Mouse (Mus musculus) liver, postnatal 0 days (tissue): ENCODE results near the gene Armc7. TPM values are rescaled to one million over a fixed set of nuclear protein-coding genes. Genes with fewer than 3 reads are reported as not detected.

Experiments used
- ATAC-seq: fragments of 200-750 bp; cut with Nextera tagmentation; 2 replicates; pipeline ENCODE4 v1.8.0; 2017; ENCODE audit warnings: mild to moderate bottlenecking, moderate library complexity
- DNase-seq: peaks from one replicate; pipeline ENCODE4 v3.0.0-alpha.2; 2016
- H3K27ac ChIP-seq: fragments of 300-500 bp; sonication (generic); 2 replicates; pipeline ENCODE4 v1.5.1; 2014; ENCODE audit warnings: antibody characterized with exemption, moderate library complexity, mild to moderate bottlenecking, low read depth
- H3K27me3 ChIP-seq: fragments of 300-500 bp; sonication (generic); 2 replicates; pipeline ENCODE4 v1.6.1; 2014; ENCODE audit warnings: low read length, control low read depth, mixed read lengths; ENCODE audit not compliant: insufficient read depth
- H3K36me3 ChIP-seq: fragments of 300-500 bp; sonication (generic); replicated peaks from 2 replicates; pipeline ENCODE4 v1.6.1; 2014; ENCODE audit warnings: mild to moderate bottlenecking, control low read depth, low read length, moderate library complexity, mixed read lengths; ENCODE audit not compliant: insufficient read depth
- H3K4me1 ChIP-seq: fragments of 300-500 bp; sonication (generic); 2 replicates; pipeline ENCODE4 v1.6.1; 2014; ENCODE audit warnings: antibody characterized with exemption, mild to moderate bottlenecking, control low read depth; ENCODE audit not compliant: insufficient read depth
- H3K4me2 ChIP-seq: fragments of 300-500 bp; sonication (generic); 2 replicates; pipeline ENCODE4 v1.6.1; 2014; ENCODE audit warnings: low read depth, mild to moderate bottlenecking, low read length, moderate library complexity, mixed read lengths
- H3K4me3 ChIP-seq: fragments of 300-500 bp; sonication (generic); 2 replicates; pipeline ENCODE4 v1.5.1; 2014; ENCODE audit warnings: low read depth, low read length
- H3K9ac ChIP-seq: fragments of 300-500 bp; sonication (generic); replicated peaks from 2 replicates; pipeline ENCODE4 v1.6.1; 2014; ENCODE audit warnings: mild to moderate bottlenecking, moderate library complexity
- H3K9me3 ChIP-seq: fragments of 300-500 bp; sonication (generic); 2 replicates; pipeline ENCODE4 v1.6.1; 2016; ENCODE audit warnings: mild to moderate bottlenecking, control low read depth, low read length, mixed read lengths
- CTCF ChIP-seq: sonication (generic); IDR thresholded peaks from 2 replicates; pipeline ENCODE4 v1.5.1; 2016; ENCODE audit warnings: antibody characterized with exemption, low read depth
- EP300 ChIP-seq: IDR thresholded peaks from 2 replicates; pipeline ENCODE4 v1.6.1; 2016; ENCODE audit warnings: antibody characterized with exemption, low read depth, mild to moderate bottlenecking
- WGBS: fragments of 180-500 bp; shearing (Covaris S2); extraction: QIAGEN DNeasy Blood & Tissue Kit; methylation state at CpG from one replicate; pipeline ENCODE4 v1.1.7; 2014; ENCODE audit not compliant: insufficient replicate concordance; 5-methylcytosine and 5-hydroxymethylcytosine counted together
- polyA plus RNA-seq: library from polyadenylated mRNA; unstranded; fragments of >200 nt; fragmentation: Nextera tagmentation; extraction: Ambion mirVana; gene quantifications from 2 replicates; pipeline ENCODE4 v1.2.1, GENCODE M21; 2015

Gene Armc7
- polyA plus RNA-seq, 1 experiment from 2014 or later: 3.9 TPM

DNA sequence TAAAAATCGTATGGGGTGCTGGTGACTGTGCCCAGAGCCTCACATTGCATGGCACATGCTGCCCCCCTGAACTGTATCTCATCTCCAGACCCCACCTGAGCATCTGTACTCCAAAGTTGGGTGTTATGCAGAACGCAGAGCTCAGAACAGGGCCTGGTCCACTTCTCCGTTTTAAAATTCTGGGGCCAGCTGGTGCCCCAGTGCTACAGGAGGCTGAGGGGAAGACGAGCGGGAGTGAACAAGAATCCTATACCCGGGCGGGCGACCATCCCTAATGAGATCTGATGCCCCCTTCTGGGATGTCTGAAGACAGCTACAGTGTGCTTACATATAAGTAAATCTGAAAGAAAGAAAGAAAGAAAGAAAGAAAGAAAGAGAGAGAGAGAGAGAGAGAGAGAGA, 14.5 kb upstream of the Armc7 start:
- Histone ChIP-seq H3K4me3 (no peak overlapping the region), H3K27ac (no peak overlapping the region), H3K4me2 (no peak overlapping the region), H3K36me3 (no peaks in the 10 kb centered on the region), H3K27me3 (no peaks in the 10 kb centered on the region), H3K9me3 (no peaks in the 10 kb centered on the region), H3K4me1 (peaks cover 18% of the 10 kb centered on the region), H3K9ac (no peak overlapping the region)
- WGBS: 38% methylated on average over 8 of the region's 8 CpGs
- no peak for DNase-seq
- ATAC-seq: no peak
- no peak for TF ChIP-seq EP300
- TF ChIP-seq CTCF: no peak

DNA sequence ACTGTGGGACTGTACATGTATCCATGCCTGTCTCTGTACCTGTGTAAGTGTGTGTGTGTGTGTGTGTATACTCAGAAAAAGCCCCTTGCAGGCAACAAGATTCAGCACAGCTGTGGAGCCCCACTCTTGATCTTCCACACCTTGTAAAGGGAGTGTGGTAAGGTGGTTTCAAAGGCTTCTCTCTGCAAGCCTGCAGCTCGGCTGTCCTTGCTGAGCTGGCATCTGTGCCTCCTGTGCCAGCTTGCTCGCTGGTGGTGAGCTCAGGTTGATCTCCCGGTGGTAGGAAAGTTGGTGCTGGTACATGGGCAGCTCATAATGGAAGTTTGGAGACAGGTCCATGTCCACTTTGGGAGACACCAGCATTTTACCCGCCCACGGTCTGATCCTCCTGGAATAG, 13.6 kb upstream of the Armc7 start:
- TF ChIP-seq CTCF (no peak), EP300 (no peak)
- WGBS: 48% methylated on average over 5 of the region's 5 CpGs
- H3K4me3 ChIP-seq: no peak overlapping the region

DNA sequence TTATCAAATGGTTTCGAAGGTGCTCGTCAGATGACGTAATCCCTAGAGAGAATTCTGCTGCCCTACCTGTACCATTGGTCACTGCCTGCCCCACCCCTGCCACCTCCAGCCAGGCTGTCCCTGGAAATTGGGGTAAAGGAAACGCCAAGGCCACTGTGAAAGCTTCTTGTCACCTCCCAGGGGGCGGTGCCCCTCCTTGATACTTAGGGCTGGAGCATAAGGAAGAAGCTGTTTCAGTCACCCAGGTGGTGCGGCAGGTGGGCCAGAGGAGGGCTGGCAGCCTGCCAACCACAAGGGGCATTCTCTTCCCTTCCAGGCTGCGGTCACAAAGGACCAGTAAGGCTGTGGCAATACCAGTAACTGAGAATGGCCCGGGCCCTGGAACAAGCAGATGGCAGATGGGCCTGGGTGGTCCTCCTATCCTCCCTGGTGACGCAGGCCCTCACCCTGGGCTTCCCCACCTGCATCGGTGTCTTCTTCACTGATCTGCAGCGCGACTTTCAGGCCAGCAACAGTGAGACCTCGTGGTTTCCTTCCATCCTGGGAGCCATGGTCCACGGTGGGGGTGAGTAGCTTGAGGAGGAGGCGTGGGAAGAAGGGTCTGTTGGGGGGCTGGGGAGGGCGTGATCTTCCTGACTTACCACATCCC, 13.1 kb upstream of the Armc7 start, which contains the start of gene Slc16a5:
Slc16a5 (plus strand) TSS at position 232 of the 649 bp plus-strand sequence.
- Histone ChIP-seq H3K4me3 (0 out of 2 replicates have a peak within 1 kb of the TSS, but pooled peaks have one; percentile 10), H3K4me2 (peak within 1 kb of the TSS; percentile 36), H3K4me1 (peaks cover 18% of the 10 kb centered on the region), H3K36me3 (no peaks in the 10 kb centered on the region), H3K9ac (peak within 1 kb of the TSS; percentile 24; the same call in 1 of the 2 replicates), H3K9me3 (no peaks in the 10 kb centered on the region), H3K27me3 (no peaks in the 10 kb centered on the region), H3K27ac (peak within 1 kb of the TSS; percentile 76)
- DNase-seq: peak; percentile 51
- peak; percentile 87 for ATAC-seq
- 63% methylated on average over 15 of the region's 16 CpGs for WGBS
- TF ChIP-seq CTCF (no peak), EP300 (peak; percentile 55)

More for the DNA sequence above, 13.6 kb upstream of the Armc7 start:
- H3K27ac ChIP-seq: peak overlapping the region; percentile 76
- no peak overlapping the region for H3K4me2 ChIP-seq
- no peaks in the 10 kb centered on the region for H3K9me3 ChIP-seq
- no peaks in the 10 kb centered on the region for H3K27me3 ChIP-seq
- no peak for DNase-seq
- H3K36me3 ChIP-seq: no peaks in the 10 kb centered on the region
- H3K4me1 ChIP-seq: peaks cover 18% of the 10 kb centered on the region
- H3K9ac ChIP-seq: no peak overlapping the region
- peak; percentile 18; the same call in 1 of the 2 replicates for ATAC-seq

DNA sequence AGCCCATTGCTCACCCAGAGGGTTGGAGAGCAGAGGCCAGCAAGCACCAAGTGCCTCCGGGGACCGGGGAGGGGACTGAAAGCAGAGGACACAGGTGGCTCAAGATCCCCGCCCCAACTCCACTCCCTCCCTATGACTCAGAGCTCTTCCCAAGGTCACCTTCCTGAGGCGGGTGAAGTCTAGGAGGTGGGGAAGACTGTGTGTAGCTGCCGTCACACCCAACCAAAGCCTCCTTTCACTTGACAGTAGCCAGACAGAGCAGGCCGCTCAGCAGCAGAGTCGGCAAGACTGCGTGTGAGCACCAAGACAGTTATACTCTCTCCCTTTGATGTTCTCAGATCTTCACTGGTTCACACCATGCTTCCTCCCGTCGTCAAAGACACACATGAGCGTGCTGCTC, 12.1 kb upstream of the Armc7 start:
- no peak for TF ChIP-seq CTCF
- TF ChIP-seq EP300: no peak
- WGBS: 70% methylated on average over 11 of the region's 11 CpGs
- H3K9ac ChIP-seq: no peak overlapping the region
- H3K4me2 ChIP-seq: peak overlapping the region; percentile 36; the same call in 1 of the 2 replicates
- no peak overlapping the region for H3K4me3 ChIP-seq
- H3K27ac ChIP-seq: no peak overlapping the region
- ATAC-seq (no peak), DNase-seq (no peak)
- H3K36me3 ChIP-seq: no peaks in the 10 kb centered on the region
- no peaks in the 10 kb centered on the region for H3K27me3 ChIP-seq
- no peaks in the 10 kb centered on the region for H3K9me3 ChIP-seq
- H3K4me1 ChIP-seq: peaks cover 10% of the 10 kb centered on the region

DNA sequence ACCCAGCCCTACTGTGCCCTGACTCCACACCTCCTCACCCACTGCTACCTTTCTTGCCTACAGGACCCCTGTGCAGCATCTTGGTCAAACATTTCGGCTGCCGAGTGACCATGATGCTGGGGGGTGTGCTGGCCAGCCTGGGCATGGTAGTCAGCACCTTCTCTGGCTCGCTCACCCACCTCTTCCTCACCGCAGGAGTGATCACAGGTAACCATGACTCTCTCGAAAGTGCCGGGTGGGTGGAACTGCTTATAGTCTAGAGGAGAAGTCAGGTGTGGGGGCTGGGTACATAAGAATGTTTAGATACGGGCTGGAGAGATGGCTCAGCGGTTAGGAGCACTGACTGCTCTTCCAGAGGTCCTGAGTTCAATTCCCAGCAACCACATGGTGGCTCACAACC, 10.6 kb upstream of the Armc7 start:
- Histone ChIP-seq H3K27me3 (no peaks in the 10 kb centered on the region), H3K4me2 (no peak overlapping the region), H3K4me3 (no peak overlapping the region), H3K36me3 (no peaks in the 10 kb centered on the region), H3K4me1 (peaks cover 10% of the 10 kb centered on the region; the same call in 1 of the 2 replicates), H3K27ac (no peak overlapping the region), H3K9ac (no peak overlapping the region), H3K9me3 (no peaks in the 10 kb centered on the region)
- TF ChIP-seq CTCF (no peak), EP300 (no peak)
- 80% methylated on average over 8 of the region's 8 CpGs for WGBS
- no peak for DNase-seq
- ATAC-seq: no peak

DNA sequence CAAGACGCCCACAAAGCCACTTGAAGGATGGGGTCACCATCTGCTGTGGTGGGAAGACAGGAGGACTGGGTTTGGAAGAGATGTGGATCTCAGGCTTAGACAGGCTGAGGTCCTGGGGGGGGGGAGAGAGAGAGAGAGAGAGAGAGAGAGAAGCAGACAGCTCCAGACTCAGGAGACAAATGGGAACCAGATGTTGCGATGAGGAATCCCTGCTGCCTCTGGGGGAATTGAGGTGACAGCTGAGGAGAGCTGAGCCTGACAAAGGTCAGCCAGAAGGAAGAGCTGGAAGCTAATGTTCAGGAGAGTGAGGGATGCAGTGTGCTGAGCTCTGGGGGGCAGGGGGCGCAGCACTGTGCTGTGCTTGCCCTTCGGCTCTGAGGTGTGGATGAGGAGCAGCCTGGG, 8.2 kb upstream of the Armc7 start:
- H3K4me3 ChIP-seq: no peak overlapping the region
- DNase-seq: no peak
- WGBS: 65% methylated on average over 4 of the region's 4 CpGs
- H3K4me2 ChIP-seq: no peak overlapping the region
- no peak for ATAC-seq
- H3K27ac ChIP-seq: no peak overlapping the region
- H3K36me3 ChIP-seq: no peaks in the 10 kb centered on the region
- no peaks in the 10 kb centered on the region for H3K27me3 ChIP-seq
- peaks cover 5% of the 10 kb centered on the region; the same call in 1 of the 2 replicates for H3K4me1 ChIP-seq
- no peak overlapping the region for H3K9ac ChIP-seq
- TF ChIP-seq CTCF (no peak), EP300 (no peak)
- no peaks in the 10 kb centered on the region for H3K9me3 ChIP-seq
